Mouse (Mus musculus): Measurements from ENCODE around the gene Gfpt1.

DNA sequence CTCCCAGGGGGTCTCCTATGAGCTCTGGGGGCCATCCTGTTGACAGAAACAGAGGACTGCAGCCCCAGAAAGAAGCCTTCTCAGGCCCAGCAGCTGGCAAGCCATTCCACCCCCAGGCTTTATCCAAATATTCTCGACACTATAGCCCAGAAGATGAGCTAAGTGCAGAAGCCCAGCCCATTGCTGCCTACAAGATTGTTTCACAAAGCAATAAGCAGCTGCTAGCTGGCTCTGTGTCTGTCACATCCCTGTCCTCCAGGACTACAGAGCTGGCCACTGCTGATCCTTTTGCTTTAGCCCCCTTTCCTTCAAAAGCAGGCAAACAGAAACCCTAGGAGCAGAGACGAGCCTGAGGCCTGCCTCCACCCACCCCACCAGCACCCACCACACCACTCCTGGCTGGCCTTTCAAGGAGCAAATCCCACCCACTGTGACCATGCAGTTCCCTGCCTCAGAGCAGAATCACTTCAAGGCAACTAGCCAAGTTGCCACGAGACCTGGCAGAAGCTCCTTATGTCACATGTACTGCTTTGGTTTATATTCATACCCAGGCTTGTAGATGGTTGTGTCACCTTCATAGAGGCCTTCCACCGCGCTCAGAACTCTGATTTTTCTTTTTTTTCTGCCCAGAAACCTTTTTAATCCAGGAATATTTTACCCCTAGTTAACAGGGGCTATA is 45.9 kb upstream of the Gfpt1 start:
- TF ChIP-seq CTCF (IDR thresholded peaks at IDR 0.05; ENCODE audit: extremely low read depth, insufficient read depth, insufficient read length, insufficient replicate concordance) (no peak), POLR2A (IDR thresholded peaks at IDR 0.05; ENCODE audit: low read depth, low read length) (no peak)

Measured in spleen, adult 2 months (tissue).